Mouse (Mus musculus) embryo, embryonic 9.5 days (tissue): ENCODE measurements around the gene Vcl.

Experiments used
- DNase-seq: peaks from one replicate; pipeline ENCODE4 v3.0.0-alpha.2; 2017; ENCODE audit errors: extremely low spot score

The Vcl gene

GRCm38 (mm10) chr14:21013800-21014334 is 84.7 kb downstream of the Vcl start:
- no peak for DNase-seq

- DNase-seq: no peak
These were observed 88.7 kb downstream of the Vcl start for GRCm38 (mm10) chr14:21017871-21018270.

- peak; percentile 45 for DNase-seq
These were observed 89.8 kb downstream of the Vcl start for GRCm38 (mm10) chr14:21018977-21019376.

DNA sequence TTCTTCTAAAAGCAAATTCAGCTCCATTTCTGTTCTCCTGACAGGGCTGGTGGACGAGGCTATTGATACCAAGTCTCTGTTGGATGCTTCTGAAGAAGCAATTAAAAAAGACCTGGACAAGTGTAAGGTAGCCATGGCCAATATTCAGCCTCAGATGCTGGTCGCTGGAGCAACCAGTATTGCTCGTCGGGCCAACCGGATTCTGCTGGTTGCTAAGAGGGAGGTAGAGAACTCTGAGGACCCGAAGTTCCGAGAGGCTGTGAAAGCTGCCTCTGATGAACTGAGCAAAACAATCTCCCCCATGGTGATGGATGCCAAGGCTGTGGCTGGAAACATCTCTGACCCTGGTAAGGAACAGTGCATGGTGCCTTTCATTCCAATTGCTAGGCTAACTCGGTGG is 91.2 kb downstream of the Vcl start:
- DNase-seq: no peak

GRCm38 (mm10) chr14:21027542-21027941 is 98.3 kb downstream of the Vcl start:
- DNase-seq: no peak

GRCm38 (mm10) chr14:21029025-21029659 is 99.9 kb downstream of the Vcl start:
- no peak for DNase-seq

DNA sequence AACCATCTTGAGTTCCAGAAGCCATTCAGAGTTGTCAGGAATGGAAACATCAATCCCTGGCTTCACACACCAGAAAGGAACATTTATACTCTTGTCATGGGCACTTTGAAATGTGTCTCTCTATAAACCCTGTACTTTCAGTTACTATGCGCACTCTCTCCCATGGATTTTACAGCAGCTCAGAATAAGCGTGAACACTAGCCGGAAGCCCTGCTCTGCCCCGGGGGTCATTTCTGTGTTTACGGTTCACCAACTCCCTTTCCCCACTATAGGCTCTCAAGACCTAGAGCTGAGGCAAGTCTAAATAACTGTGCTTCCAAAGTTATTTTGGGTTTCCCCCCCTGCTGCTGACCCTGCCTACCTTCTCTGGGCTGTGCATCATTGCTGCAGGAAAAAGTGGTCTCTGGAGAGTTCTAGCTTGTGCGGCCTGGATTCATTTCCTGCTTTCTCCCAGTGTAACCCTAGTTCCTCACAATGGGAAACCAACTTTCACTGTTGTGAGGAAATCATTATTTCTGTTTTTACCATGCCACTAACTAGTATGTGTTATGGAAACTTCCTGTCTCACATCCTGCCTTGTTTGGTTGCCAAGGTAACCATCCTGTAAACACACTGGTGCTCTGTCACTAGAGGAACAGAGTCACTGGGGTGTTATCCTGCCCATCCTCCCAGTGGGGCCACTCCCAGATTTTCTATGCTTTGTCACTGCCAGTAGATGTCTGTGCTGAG is 102.7 kb downstream of the Vcl start:
- DNase-seq: peak; percentile 25

GRCm38 (mm10) chr14:21034271-21034670 is 105.1 kb downstream of the Vcl start:
- DNase-seq: no peak

DNA sequence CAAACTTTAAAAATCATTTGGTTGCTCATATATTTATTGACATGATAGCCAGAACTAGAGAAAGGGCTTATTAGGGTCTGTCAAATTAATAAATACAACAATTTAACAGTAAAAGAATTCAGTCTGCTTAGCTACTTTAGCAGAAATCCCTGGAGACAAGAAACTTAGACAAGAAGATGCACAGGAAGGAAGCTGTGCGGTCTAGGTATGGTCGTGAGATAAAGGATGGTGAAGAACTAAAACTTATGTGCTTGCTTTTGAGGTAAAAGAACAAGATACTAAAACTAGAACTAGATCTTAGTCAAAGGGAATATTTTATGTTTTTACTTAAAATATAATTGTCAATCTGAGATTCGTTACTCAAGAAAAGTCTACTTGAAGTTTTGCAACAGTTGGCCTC is 105.6 kb downstream of the Vcl start:
- no peak for DNase-seq

- DNase-seq: no peak
These were observed 109.9 kb downstream of the Vcl start for GRCm38 (mm10) chr14:21039077-21039476.

DNA sequence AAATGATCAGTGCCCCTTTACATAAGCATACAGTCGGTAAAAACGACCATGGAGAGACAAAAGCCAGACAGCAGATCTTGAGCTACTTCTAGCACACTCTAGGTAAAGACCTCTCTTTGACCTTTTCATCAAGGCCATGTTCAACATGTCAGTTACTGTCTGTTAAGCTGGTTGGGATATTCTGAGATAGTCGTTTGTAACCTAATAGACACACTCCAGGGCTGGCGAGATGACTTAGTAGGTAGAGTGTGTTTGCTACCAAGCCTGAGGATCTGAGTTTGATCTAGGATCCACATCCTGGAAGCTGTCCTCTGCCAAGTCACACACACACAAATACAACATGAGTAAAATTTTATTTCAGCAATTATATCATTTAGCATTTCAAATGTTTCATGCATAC is 110.4 kb downstream of the Vcl start:
- DNase-seq: no peak

- DNase-seq: no peak
These were observed 118.6 kb downstream of the Vcl start for GRCm38 (mm10) chr14:21047840-21048239.

GRCm38 (mm10) chr14:21048879-21049278 is 119.7 kb downstream of the Vcl start:
- no peak for DNase-seq

- DNase-seq: no peak
These were observed 121.5 kb downstream of the Vcl start for GRCm38 (mm10) chr14:21050734-21051133.

DNA sequence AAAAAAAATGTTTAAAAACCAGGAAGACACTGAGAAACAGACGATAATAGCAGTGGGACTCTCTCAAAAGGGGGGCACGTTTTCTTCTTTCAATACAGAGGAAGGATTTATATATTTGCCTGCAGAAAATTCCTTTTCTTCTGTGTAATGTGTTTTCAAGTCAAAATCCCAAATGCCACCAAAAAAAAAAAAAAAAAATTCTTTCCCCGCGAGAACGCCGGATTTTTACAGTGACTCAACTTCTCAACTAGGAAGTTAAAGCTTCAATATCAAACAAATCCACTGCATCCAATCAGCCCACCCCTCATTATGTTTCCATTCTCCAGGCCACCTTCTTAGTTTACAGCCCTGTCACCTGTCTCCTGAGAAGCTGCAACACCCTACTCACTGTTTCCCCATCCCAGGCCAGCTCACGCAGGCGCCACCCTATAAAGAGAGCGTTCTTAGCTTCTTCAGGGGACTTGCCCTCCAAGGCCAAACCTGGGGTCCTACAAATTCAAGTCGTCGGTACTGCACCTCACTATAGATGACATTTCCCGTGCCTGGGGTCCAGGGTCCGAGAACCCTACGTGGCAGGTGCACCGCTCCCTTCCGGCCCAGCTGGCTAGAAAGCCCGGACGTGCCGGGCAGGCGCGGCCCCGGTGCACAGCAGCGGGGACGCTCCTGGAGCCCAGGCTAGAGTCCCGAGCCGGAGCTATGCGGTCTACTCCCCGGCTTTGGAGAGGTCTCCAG is 122.3 kb downstream of the Vcl start:
- DNase-seq: no peak

DNA sequence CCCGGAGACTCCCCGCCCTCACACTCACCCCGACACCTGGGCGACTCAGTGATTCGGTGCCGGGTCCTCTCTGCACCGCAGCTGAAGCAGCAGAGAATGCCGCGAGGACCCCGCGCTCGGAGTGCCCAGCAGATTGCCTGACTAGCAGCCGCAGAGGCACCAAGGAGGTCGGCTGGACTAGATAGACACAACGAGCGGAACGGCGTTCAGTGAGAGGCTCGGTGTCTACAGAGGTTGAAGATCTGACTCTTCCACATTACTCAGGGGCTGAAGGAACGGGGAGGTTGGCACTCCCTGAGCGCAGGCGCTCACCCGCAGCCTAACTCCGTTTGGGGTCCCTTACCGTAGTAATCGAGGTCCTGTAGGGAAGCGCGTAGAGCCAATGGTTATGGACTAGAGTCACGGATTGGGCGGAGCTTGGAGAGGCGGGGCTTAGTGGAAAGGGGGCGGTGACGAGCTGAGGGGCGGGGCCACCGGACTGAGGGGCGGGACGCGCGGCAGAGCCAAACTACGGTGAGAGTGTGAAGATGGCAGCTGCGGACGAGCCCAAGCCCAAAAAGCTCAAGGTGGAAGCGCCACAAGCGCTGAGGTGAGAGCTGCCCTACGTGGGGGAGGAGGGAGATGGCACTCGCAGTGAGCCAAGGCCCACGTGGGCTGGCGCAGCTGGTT is 123.0 kb downstream of the Vcl start, which contains the start of the genes Ap3m1 and Adk:
Gene Ap3m1 (minus strand): TSS at position 397 of the 669 bp plus-strand sequence.
Gene Adk (plus strand): TSS at position 463 of the 669 bp plus-strand sequence.
- DNase-seq: peak; percentile 98

- DNase-seq: peak; percentile 84
These were observed 123.6 kb downstream of the Vcl start for GRCm38 (mm10) chr14:21052781-21053130.

DNA sequence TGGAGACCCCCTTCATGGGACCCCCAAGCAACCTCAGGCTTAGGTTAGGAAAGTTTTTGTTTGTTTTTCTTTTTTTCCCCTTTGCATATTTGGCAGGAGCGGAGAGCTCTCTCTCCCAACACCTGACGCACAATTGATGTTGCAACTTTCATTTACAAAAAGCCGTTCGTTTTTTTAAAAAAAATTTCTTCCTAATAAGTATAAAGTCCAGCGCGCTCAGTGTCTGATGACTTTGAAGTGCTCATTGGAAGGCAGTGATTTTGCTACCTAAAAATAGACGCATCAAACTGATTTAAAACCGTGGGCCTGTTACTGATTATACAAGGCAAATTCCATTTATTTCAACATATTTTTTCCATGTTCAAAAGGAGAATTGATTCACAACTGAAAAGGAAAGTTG is 124.0 kb downstream of the Vcl start:
- no peak for DNase-seq

GRCm38 (mm10) chr14:21053586-21053985 is 124.4 kb downstream of the Vcl start:
- DNase-seq: no peak

GRCm38 (mm10) chr14:21058972-21059371 is 129.8 kb downstream of the Vcl start:
- no peak for DNase-seq

DNA sequence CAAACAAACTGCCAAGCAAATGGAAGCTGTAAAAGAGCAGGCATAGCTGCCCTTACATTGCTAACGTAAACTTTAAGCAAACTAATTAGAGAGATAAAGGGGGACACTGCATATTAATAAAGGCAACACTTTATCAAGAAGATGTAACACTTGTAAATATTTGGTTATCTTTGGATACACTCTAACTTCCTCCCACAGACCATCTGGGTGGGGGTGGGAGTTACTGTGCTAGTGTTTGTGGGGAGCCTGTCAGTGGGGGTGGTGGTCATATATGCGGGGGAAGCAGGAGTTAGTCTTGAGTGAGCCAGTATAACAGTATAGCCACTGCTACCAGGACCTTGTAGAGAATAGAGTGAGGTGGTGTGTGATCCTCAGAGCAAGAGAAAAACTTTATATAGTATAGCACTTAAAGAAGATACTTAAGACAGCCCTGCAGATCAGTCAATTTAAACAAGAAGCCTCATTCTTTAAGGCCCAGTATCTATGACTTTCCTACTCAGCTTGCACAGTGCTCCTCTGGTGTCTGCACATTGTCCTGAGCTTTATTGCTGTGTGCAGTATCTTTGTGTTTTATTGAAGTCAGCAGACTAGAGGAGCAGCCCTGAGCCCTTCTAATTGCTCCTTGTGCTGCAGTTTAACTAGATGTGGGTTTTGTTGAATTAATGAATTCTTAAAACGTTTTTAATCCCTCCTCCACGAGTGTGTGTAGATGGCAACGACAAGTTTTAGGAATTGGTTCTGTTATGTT is 133.7 kb downstream of the Vcl start:
- DNase-seq: no peak
